Mouse (Mus musculus) intestine, embryonic 14.5 days (tissue): ENCODE measurements at regions not wholly inside any gene's neighbourhood (a gene's known extent, or its start where the extent isn't known, plus 50 kb on each side); places are given as distances from the start of the nearest gene placed in this dataset.

ENCODE experiments used
- ATAC-seq: fragments of 200-750 bp; cut with Nextera tagmentation; replicated peaks from 2 replicates; pipeline ENCODE4 v1.8.0; 2017; ENCODE audit warnings: low read depth, moderate number of reproducible peaks, moderate TSS enrichment, moderate library complexity; ENCODE audit not compliant: low FRiP score, low TSS enrichment
- DNase-seq: peaks from one replicate; pipeline ENCODE4 v3.0.0-alpha.2; 2018; ENCODE audit warnings: low spot score
- H3K27ac ChIP-seq: fragments of 300-500 bp; sonication (generic); 2 replicates; pipeline ENCODE4 v1.5.1; 2014; ENCODE audit warnings: low read depth, mild to moderate bottlenecking, control low read depth
- H3K27me3 ChIP-seq: fragments of 300-500 bp; sonication (generic); replicated peaks from 2 replicates; pipeline ENCODE4 v1.6.1; 2014; ENCODE audit warnings: low read length, control low read depth; ENCODE audit not compliant: control insufficient read depth, insufficient read depth
- H3K36me3 ChIP-seq: fragments of 300-500 bp; sonication (generic); 2 replicates; pipeline ENCODE4 v1.6.1; 2014; ENCODE audit warnings: low read length, control low read depth; ENCODE audit not compliant: control insufficient read depth, insufficient read depth
- H3K4me1 ChIP-seq: fragments of 300-500 bp; sonication (generic); replicated peaks from 2 replicates; pipeline ENCODE4 v1.6.1; 2014; ENCODE audit warnings: low read length, control low read depth, mixed read lengths; ENCODE audit not compliant: control insufficient read depth, insufficient read depth
- H3K4me2 ChIP-seq: fragments of 300-500 bp; sonication (generic); 2 replicates; pipeline ENCODE4 v1.6.1; 2014; ENCODE audit warnings: low read length
- H3K4me3 ChIP-seq: fragments of 300-500 bp; sonication (generic); 2 replicates; pipeline ENCODE4 v1.5.1; 2014; ENCODE audit warnings: low read depth, low read length, control low read depth, mixed read lengths
- H3K9ac ChIP-seq: fragments of 300-500 bp; sonication (generic); 2 replicates; pipeline ENCODE4 v1.6.1; 2014; ENCODE audit warnings: mild to moderate bottlenecking, low read length
- H3K9me3 ChIP-seq: fragments of 300-500 bp; sonication (generic); 2 replicates; pipeline ENCODE4 v1.6.1; 2016; ENCODE audit warnings: low read length, control low read depth; ENCODE audit not compliant: control insufficient read depth
- WGBS: fragments of 180-500 bp; shearing (Covaris S2); extraction: QIAGEN DNeasy Blood & Tissue Kit; methylation state at CpG from one replicate; pipeline ENCODE4 v1.1.7; 2014; 5-methylcytosine and 5-hydroxymethylcytosine counted together

DNA sequence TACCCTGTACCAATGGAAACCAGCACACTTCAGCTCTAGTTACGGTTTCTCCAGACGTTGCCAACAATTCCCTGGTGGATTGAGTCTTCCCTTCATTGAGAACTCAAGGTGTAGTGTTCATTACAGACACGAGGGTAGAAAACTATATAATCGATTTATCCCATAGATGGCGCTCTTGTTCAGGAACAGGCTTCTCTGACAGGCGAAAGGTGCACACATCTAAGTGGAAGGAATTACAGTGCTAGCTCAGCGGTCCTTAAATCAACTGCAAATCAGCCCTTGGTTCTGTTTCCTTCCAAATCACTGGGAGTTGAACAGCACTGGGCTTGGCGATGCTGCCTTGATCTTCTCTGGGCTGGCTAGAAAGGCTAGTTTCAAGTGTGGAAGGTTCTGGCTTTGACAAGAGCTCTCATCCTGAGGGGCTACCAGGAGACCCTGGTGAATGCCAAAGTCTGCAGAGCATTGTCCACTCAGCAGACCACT is 161.1 kb downstream of the March11 start:
- ATAC-seq (peak; percentile 79), DNase-seq (peak; percentile 62)
- Histone ChIP-seq H3K4me3 (no peak overlapping the region), H3K36me3 (no peaks in the 10 kb centered on the region), H3K4me2 (no peak overlapping the region), H3K9ac (no peak overlapping the region), H3K4me1 (peaks cover 9% of the 10 kb centered on the region), H3K9me3 (no peaks in the 10 kb centered on the region), H3K27me3 (no peaks in the 10 kb centered on the region), H3K27ac (no peak overlapping the region)
- whole genome bisulfite sequencing = 6% methylated on average over 8 of the region's 8 CpGs

- H3K9ac ChIP-seq = no peak overlapping the region
- H3K36me3 ChIP-seq = no peaks in the 10 kb centered on the region
- no peaks in the 10 kb centered on the region for H3K4me1 ChIP-seq
- DNase-seq (no peak), ATAC-seq (no peak)
- WGBS = 92% methylated on average over 5 of the region's 5 CpGs
- H3K4me2 ChIP-seq = no peak overlapping the region
- H3K27ac ChIP-seq = no peak overlapping the region
- no peaks in the 10 kb centered on the region for H3K27me3 ChIP-seq
- H3K9me3 ChIP-seq = no peaks in the 10 kb centered on the region
- H3K4me3 ChIP-seq = no peak overlapping the region
Observed at GRCm38 (mm10) chr15:26487378-26487777, 178.5 kb downstream of the March11 start.
